Mouse (Mus musculus): ENCODE measurements at regions not wholly inside any gene's neighbourhood (a gene's known extent, or its start where the extent isn't known, plus 50 kb on each side); places are given as distances from the start of the nearest gene placed in this dataset.

DNA sequence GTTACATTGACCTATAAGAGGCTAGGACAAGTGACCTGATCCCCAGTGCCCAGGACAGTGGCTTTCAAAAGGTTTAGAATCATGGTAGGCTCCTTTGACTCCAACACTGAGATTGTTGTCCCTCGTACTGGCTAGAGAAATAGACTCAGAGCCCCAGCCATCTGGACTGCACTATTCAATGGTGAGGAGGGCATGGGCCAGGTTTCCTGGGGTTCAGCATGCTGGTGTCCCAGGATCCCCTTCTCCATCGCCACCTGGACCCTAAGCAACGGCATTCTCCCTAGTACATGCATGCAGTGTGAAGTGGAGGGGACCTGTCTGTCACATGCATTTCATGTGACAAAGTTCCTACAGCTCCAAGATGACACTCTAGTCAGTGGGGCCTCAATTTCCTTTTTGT is 243.9 kb downstream of the Matn1 start:
- TF ChIP-seq GATA1 (IDR thresholded peaks at IDR 0.05; ENCODE audit: low read length) (no peak), TAL1 (IDR thresholded peaks at IDR 0.05; ENCODE audit: low read length) (no peak)

Data from erythroblast, embryonic 14.5 days (primary cell).